Mouse (Mus musculus): ENCODE data around the gene Sh3rf3. TPM values are rescaled to one million over a fixed set of nuclear protein-coding genes. Genes with fewer than 3 reads are reported as not detected.

The Sh3rf3 gene
- polyA plus RNA-seq, 2 experiments = not detected

DNA sequence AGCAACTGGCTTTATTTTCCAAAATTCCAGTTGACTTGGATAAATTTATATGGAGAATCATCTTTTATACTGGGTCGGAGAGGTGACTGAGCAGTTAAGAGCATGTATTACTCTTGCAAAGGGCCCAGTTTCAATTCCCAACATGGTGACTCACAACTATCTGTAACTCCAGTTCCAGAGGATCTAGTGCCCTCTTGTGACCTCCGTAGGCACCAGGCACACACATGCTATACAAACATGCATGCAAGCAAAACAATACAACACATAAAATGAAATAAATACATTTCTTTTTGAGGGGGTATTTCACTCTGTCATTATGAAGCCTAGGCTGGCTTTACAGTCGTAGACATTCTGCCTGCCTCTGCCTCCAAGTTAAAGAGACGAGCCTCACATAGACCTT lies 237.3 kb downstream of the Sh3rf3 start:
- DNase-seq (ENCODE audit: low read depth in 3 of 3, low spot score in 3 of 3) = no peak
- ATAC-seq (ENCODE audit: insufficient read depth) = no peak
- Histone ChIP-seq H3K4me2 (ENCODE audit: low read depth) (no peak overlapping the region), H3K4me1 (replicated peaks; ENCODE audit: control insufficient read depth in 2 of 2, insufficient read depth in 2 of 2, low read length in 1 of 2) (no peaks in the 10 kb centered on the region), H3K9ac (replicated peaks) (no peak overlapping the region), H3K36me3 (replicated peaks; ENCODE audit: control insufficient read depth, insufficient read depth, low read depth) (no peaks in the 10 kb centered on the region), H3K9me3 (ENCODE audit: control insufficient read depth, low read length) (no peaks in the 10 kb centered on the region), H3K27ac (no peak overlapping the region), H3K4me3 (ENCODE audit: insufficient read depth in 1 of 2, low read depth in 2 of 2, low read length in 2 of 2) (no peak overlapping the region), H3K27me3 (ENCODE audit: control insufficient read depth, insufficient read depth, low read length) (no peaks in the 10 kb centered on the region)
- 50% methylated on average over 4 of the region's 4 CpGs for WGBS (ENCODE audit: insufficient replicate concordance)
- TF ChIP-seq EP300 (IDR thresholded peaks at IDR 0.05; ENCODE audit: low read depth) = no peak
- no peak for TF ChIP-seq CTCF (IDR thresholded peaks at IDR 0.05; ENCODE audit: low read depth)

DNA sequence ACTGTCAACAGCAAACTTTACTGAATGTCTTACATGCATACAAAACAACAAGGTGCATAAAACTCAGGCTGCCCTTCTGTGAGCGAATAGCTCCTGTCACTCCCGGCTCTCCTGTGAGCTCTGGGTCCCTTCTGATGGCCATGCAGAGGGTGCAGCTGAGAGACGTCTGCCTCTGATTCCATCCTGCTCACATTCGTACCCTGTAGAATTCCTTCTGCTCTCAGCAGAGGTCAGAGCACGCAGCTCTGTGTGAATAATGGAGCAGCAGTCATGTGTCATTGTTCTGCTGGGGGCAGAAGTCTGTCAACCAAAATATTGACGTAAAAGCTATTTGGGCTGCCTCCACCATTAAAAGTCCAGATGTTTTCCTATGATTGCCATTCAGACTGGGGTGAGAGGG lies 243.1 kb downstream of the Sh3rf3 start:
- no peaks in the 10 kb centered on the region for H3K4me1 ChIP-seq (replicated peaks; ENCODE audit: control insufficient read depth in 2 of 2, insufficient read depth in 2 of 2, low read length in 1 of 2)
- no peaks in the 10 kb centered on the region for H3K36me3 ChIP-seq (replicated peaks; ENCODE audit: control insufficient read depth, insufficient read depth, low read depth)
- no peak overlapping the region for H3K27ac ChIP-seq
- no peak for DNase-seq (ENCODE audit: low read depth in 3 of 3, low spot score in 3 of 3)
- 44% methylated on average over 6 of the region's 6 CpGs for WGBS (ENCODE audit: insufficient replicate concordance)
- no peak for TF ChIP-seq CTCF (IDR thresholded peaks at IDR 0.05; ENCODE audit: low read depth)
- TF ChIP-seq EP300 (IDR thresholded peaks at IDR 0.05; ENCODE audit: low read depth) = no peak
- ATAC-seq (ENCODE audit: insufficient read depth) = no peak
- H3K9ac ChIP-seq (replicated peaks) = no peak overlapping the region
- H3K4me2 ChIP-seq (ENCODE audit: low read depth) = no peak overlapping the region
- no peak overlapping the region for H3K4me3 ChIP-seq (ENCODE audit: insufficient read depth in 1 of 2, low read depth in 2 of 2, low read length in 2 of 2)
- H3K9me3 ChIP-seq (ENCODE audit: control insufficient read depth, low read length) = no peaks in the 10 kb centered on the region
- no peaks in the 10 kb centered on the region for H3K27me3 ChIP-seq (ENCODE audit: control insufficient read depth, insufficient read depth, low read length)

- 51% methylated on average over 6 of the region's 6 CpGs for WGBS (ENCODE audit: insufficient replicate concordance)
- H3K4me2 ChIP-seq (ENCODE audit: low read depth) = no peak overlapping the region
These were observed 253.6 kb downstream of the Sh3rf3 start for GRCm38 (mm10) chr10:59066804-59067203.

DNA sequence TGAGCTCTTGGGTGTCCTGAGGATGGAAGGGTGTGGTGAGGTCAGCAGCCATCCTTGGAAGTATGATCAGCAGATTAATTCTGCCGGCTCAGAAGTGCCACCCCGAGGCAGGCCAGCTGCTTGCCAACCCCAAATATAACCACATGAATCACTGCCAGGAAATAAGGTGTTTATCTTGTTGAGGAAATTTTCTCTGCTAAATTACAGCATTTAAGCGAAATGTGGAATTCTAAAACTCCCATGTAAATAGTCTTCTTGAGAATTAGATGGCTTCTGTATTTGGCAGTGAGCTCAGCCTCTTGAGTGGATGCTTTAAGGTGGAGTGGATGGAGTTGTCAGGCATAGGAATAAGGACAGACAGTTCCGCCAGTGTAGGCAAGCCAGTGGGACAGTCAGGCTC lies 259.7 kb downstream of the Sh3rf3 start:
- no peak for DNase-seq (ENCODE audit: low read depth in 3 of 3, low spot score in 3 of 3)
- Histone ChIP-seq H3K4me2 (ENCODE audit: low read depth) (no peak overlapping the region), H3K4me1 (replicated peaks; ENCODE audit: control insufficient read depth in 2 of 2, insufficient read depth in 2 of 2, low read length in 1 of 2) (no peaks in the 10 kb centered on the region), H3K27ac (no peak overlapping the region), H3K9ac (replicated peaks) (no peak overlapping the region), H3K9me3 (ENCODE audit: control insufficient read depth, low read length) (no peaks in the 10 kb centered on the region), H3K36me3 (replicated peaks; ENCODE audit: control insufficient read depth, insufficient read depth, low read depth) (no peaks in the 10 kb centered on the region), H3K4me3 (ENCODE audit: insufficient read depth in 1 of 2, low read depth in 2 of 2, low read length in 2 of 2) (no peak overlapping the region), H3K27me3 (ENCODE audit: control insufficient read depth, insufficient read depth, low read length) (no peaks in the 10 kb centered on the region)
- no peak for ATAC-seq (ENCODE audit: insufficient read depth)
- TF ChIP-seq EP300 (IDR thresholded peaks at IDR 0.05; ENCODE audit: low read depth) (no peak), CTCF (IDR thresholded peaks at IDR 0.05; ENCODE audit: low read depth) (no peak)
- WGBS (ENCODE audit: insufficient replicate concordance) = 50% methylated on average over 4 of the region's 4 CpGs

More at GRCm38 (mm10) chr10:59066804-59067203, 253.6 kb downstream of the Sh3rf3 start:
- no peaks in the 10 kb centered on the region for H3K27me3 ChIP-seq (ENCODE audit: control insufficient read depth, insufficient read depth, low read length)
- no peak for DNase-seq (ENCODE audit: low read depth in 3 of 3, low spot score in 3 of 3)
- TF ChIP-seq EP300 (IDR thresholded peaks at IDR 0.05; ENCODE audit: low read depth) (no peak), CTCF (IDR thresholded peaks at IDR 0.05; ENCODE audit: low read depth) (no peak)
- H3K9ac ChIP-seq (replicated peaks) = no peak overlapping the region
- no peak overlapping the region for H3K27ac ChIP-seq
- ATAC-seq (ENCODE audit: insufficient read depth) = no peak
- H3K9me3 ChIP-seq (ENCODE audit: control insufficient read depth, low read length) = no peaks in the 10 kb centered on the region
- H3K4me1 ChIP-seq (replicated peaks; ENCODE audit: control insufficient read depth in 2 of 2, insufficient read depth in 2 of 2, low read length in 1 of 2) = no peaks in the 10 kb centered on the region
- no peaks in the 10 kb centered on the region for H3K36me3 ChIP-seq (replicated peaks; ENCODE audit: control insufficient read depth, insufficient read depth, low read depth)
- H3K4me3 ChIP-seq (ENCODE audit: insufficient read depth in 1 of 2, low read depth in 2 of 2, low read length in 2 of 2) = no peak overlapping the region

GRCm38 (mm10) chr10:59076681-59077080 lies 263.5 kb downstream of the Sh3rf3 start:
- WGBS (ENCODE audit: insufficient replicate concordance) = 70% methylated on average over 10 of the region's 10 CpGs
- Histone ChIP-seq H3K4me3 (ENCODE audit: insufficient read depth in 1 of 2, low read depth in 2 of 2, low read length in 2 of 2) (no peak overlapping the region), H3K36me3 (replicated peaks; ENCODE audit: control insufficient read depth, insufficient read depth, low read depth) (no peaks in the 10 kb centered on the region), H3K9me3 (ENCODE audit: control insufficient read depth, low read length) (no peaks in the 10 kb centered on the region), H3K27ac (no peak overlapping the region), H3K9ac (replicated peaks) (no peak overlapping the region), H3K4me2 (ENCODE audit: low read depth) (no peak overlapping the region), H3K27me3 (ENCODE audit: control insufficient read depth, insufficient read depth, low read length) (no peaks in the 10 kb centered on the region), H3K4me1 (replicated peaks; ENCODE audit: control insufficient read depth in 2 of 2, insufficient read depth in 2 of 2, low read length in 1 of 2) (no peaks in the 10 kb centered on the region)
- TF ChIP-seq EP300 (IDR thresholded peaks at IDR 0.05; ENCODE audit: low read depth) = no peak
- no peak for TF ChIP-seq CTCF (IDR thresholded peaks at IDR 0.05; ENCODE audit: low read depth)
- ATAC-seq (ENCODE audit: insufficient read depth) (no peak), DNase-seq (ENCODE audit: low read depth in 3 of 3, low spot score in 3 of 3) (no peak)

Data from liver, embryonic 14.5 days (tissue).